Mouse (Mus musculus) liver, postnatal 0 days (tissue): Measurements from ENCODE around the gene Kcnj8.

Experiments
- CTCF ChIP-seq: sonication (generic); IDR thresholded peaks from 2 replicates; pipeline ENCODE4 v1.5.1; 2016; ENCODE audit warnings: antibody characterized with exemption, low read depth
- EP300 ChIP-seq: IDR thresholded peaks from 2 replicates; pipeline ENCODE4 v1.6.1; 2016; ENCODE audit warnings: antibody characterized with exemption, low read depth, mild to moderate bottlenecking

DNA sequence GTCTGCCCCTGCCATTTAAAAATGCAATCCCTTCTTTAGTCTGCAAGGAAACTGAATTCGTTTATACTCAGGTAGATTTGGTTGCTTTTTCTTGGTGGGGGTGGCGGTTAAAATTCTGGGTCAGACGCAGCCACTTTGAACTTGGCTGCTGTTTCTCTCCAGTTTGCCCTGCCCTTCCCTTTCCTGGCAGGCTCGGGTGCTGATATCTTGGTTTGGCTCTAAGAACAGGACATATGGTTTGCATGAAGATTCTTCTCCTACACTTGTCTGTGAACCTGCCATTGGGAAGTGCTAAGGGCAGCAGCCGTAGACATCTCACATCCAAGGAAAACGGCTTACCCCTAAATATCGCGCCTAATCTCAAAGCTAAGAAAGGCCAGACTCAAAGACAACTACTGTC, 41.0 kb upstream of the Kcnj8 start:
- no peak for TF ChIP-seq CTCF
- TF ChIP-seq EP300: no peak
